Mouse (Mus musculus) limb, embryonic 13.5 days (tissue): ENCODE measurements around the gene Bicc1. TPM values are rescaled to one million over a fixed set of nuclear protein-coding genes. Genes with fewer than 3 reads are reported as not detected.
"Not testable (repeated sequence)": the region's sequence is repeated elsewhere in the genome, so short reads cannot be mapped to it uniquely, and the experiment has no call there.

Experiments used
- ATAC-seq: fragments of 200-750 bp; cut with Nextera tagmentation; 2 replicates; pipeline ENCODE4 v1.8.0; 2017; ENCODE audit warnings: low read depth, moderate number of reproducible peaks, moderate TSS enrichment; ENCODE audit not compliant: low FRiP score
- H3K27ac ChIP-seq: fragments of 300-500 bp; sonication (generic); 2 replicates; pipeline ENCODE4 v1.5.1; 2015; ENCODE audit warnings: inconsistent platforms, mild to moderate bottlenecking, moderate library complexity
- H3K27me3 ChIP-seq: fragments of 300-500 bp; sonication (generic); 2 replicates; pipeline ENCODE4 v1.6.1; 2015; ENCODE audit warnings: mild to moderate bottlenecking, inconsistent platforms
- H3K36me3 ChIP-seq: fragments of 300-500 bp; sonication (generic); 2 replicates; pipeline ENCODE4 v1.6.1; 2015; ENCODE audit warnings: inconsistent platforms, mild to moderate bottlenecking, moderate library complexity
- H3K4me1 ChIP-seq: fragments of 300-500 bp; sonication (generic); 2 replicates; pipeline ENCODE4 v1.6.1; 2015; ENCODE audit warnings: inconsistent platforms
- H3K4me2 ChIP-seq: fragments of 300-500 bp; sonication (generic); replicated peaks from 2 replicates; pipeline ENCODE4 v1.6.1; 2015; ENCODE audit warnings: inconsistent platforms, mild to moderate bottlenecking, moderate library complexity
- H3K4me3 ChIP-seq: fragments of 300-500 bp; sonication (generic); 2 replicates; pipeline ENCODE4 v1.5.1; 2015; ENCODE audit warnings: moderate library complexity, mild to moderate bottlenecking, inconsistent platforms
- H3K9ac ChIP-seq: fragments of 300-500 bp; sonication (generic); 2 replicates; pipeline ENCODE4 v1.6.1; 2015; ENCODE audit warnings: mild to moderate bottlenecking, inconsistent platforms
- H3K9me3 ChIP-seq: fragments of 300-500 bp; sonication (generic); 2 replicates; pipeline ENCODE4 v1.6.1; 2016; ENCODE audit warnings: inconsistent platforms
- WGBS: fragments of 180-500 bp; shearing (Covaris S2); methylation state at CpG from one replicate; pipeline ENCODE4 v1.1.7; 2015; 5-methylcytosine and 5-hydroxymethylcytosine counted together
- polyA plus RNA-seq: library from polyadenylated mRNA; unstranded; fragments of >200 nt; fragmentation: Nextera tagmentation; extraction: Ambion mirVana; gene quantifications from 2 replicates; pipeline ENCODE4 v1.2.1, GENCODE M21; 2015

Gene Bicc1
- polyA plus RNA-seq, 1 experiment from 2014 or later: 33.3 TPM

DNA sequence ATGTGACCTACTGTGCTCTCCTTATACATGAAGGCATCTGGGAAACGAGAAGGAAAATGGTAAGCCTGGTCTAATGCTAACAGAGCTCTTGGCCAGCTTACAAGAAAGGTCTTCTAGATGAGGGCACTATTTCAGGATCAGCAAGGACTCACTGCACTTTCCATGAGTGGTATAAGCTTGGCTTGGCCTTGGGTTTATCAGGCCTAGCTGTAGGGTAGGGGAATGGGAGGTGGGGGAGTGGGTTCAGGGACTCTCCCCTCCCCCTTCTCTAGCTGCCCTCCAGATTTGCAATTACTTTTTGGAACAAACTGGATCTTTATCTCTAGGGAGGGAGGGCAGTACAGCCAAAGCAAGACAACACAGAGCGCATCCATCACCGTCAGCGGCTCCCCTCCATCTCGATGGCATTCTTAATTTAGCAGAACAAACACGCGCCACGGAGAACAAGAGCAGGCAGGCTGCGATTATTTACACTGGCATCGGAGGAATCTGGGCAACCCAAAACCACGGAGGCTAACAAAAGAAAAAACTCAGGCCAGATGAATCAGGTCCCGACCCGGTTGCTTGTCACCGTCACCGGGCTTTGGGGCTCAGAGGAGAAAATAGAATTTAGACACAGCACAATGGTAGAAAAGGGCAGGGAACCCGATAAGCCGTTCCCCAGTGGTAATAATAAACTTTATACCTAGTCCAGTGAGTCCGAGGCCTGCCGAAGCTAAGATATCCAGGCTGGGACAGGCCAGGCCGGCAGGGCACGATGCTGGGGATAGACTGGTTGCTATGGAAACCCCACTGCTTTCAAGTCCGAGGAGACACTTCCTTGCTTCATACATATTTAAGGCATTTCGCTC, 210.0 kb downstream of the Bicc1 start:
- H3K4me2 ChIP-seq: no peak overlapping the region

GRCm38 (mm10) chr10:70948276-70948675, 211.2 kb downstream of the Bicc1 start:
- H3K9me3 ChIP-seq: no peaks in the 10 kb centered on the region
- H3K4me1 ChIP-seq: peaks cover 24% of the 10 kb centered on the region
- 86% methylated on average over 10 of the region's 10 CpGs for WGBS
- no peak for ATAC-seq
- no peak overlapping the region for H3K27ac ChIP-seq
- H3K9ac ChIP-seq: no peak overlapping the region
- peaks cover 47% of the 10 kb centered on the region for H3K36me3 ChIP-seq
- no peak overlapping the region for H3K4me2 ChIP-seq
- H3K27me3 ChIP-seq: 0 out of 2 replicates have a peak, but pooled peaks cover 3% of the 10 kb centered on the region
- no peak overlapping the region for H3K4me3 ChIP-seq

More for the DNA sequence above, 210.0 kb downstream of the Bicc1 start:
- peaks cover 43% of the 10 kb centered on the region for H3K36me3 ChIP-seq
- H3K9me3 ChIP-seq: no peaks in the 10 kb centered on the region
- 0 out of 2 replicates have a peak, but pooled peaks cover 3% of the 10 kb centered on the region for H3K27me3 ChIP-seq
- H3K27ac ChIP-seq: no peak overlapping the region
- peaks cover 24% of the 10 kb centered on the region for H3K4me1 ChIP-seq
- no peak; the same call in 1 of the 2 replicates for ATAC-seq
- WGBS: 41% methylated on average over 23 of the region's 23 CpGs
- no peak overlapping the region for H3K9ac ChIP-seq
- no peak overlapping the region for H3K4me3 ChIP-seq

DNA sequence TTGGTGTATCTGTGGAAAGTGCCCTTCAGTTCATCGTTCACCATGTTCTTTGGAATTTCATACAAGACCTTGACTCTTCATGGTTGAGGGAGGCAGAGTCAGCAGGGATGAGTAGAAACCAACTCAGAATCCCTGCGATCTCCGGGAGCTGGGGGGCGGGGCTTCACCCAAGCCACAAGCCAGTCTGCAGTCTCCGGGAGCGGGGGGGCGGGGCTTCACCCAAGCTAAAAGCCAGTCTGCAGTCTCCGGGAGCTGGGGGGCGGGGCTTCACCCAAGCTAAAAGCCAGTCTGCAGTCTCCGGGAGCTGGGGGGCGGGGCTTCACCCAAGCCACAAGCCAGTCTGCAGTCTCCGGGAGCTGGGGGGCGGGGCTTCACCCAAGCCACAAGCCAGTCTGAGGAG, 213.4 kb downstream of the Bicc1 start:
- not testable (repeated sequence) for H3K9ac ChIP-seq, H3K27me3 ChIP-seq, H3K4me3 ChIP-seq, H3K9me3 ChIP-seq, ATAC-seq, H3K4me2 ChIP-seq, H3K27ac ChIP-seq
- peaks cover 62% of the 10 kb centered on the region for H3K36me3 ChIP-seq
- WGBS: 87% methylated on average over 13 of the region's 13 CpGs
- 0 out of 2 replicates have a peak, but pooled peaks cover 11% of the 10 kb centered on the region for H3K4me1 ChIP-seq

GRCm38 (mm10) chr10:70945076-70945475, 214.4 kb downstream of the Bicc1 start:
- WGBS: 87% methylated on average over 12 of the region's 12 CpGs
- Histone ChIP-seq H3K27me3 (0 out of 2 replicates have a peak, but pooled peaks cover 3% of the 10 kb centered on the region), H3K4me3 (no peak overlapping the region), H3K9ac (no peak overlapping the region), H3K9me3 (no peaks in the 10 kb centered on the region), H3K4me1 (0 out of 2 replicates have a peak, but pooled peaks cover 9% of the 10 kb centered on the region), H3K27ac (no peak overlapping the region), H3K36me3 (peaks cover 69% of the 10 kb centered on the region), H3K4me2 (no peak overlapping the region)
- no peak for ATAC-seq

DNA sequence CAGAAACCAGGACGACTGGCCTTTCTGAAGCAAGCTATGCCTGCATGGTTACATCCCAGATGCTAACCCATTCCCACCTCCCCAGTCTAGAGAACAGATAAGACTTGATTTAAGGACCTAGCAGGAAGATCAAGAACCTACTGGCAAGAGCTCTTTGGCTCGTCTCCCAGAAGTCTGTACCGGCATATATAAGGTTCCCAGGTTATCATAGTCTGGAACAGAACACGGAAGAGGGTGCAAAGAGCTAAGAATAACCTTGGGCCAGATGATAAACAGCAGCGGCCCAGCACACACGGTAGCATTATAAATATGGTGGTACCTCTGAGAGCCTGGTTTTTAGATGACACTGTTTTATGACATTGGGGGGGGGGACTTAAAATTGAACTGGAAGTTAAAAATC, 217.9 kb downstream of the Bicc1 start:
- Histone ChIP-seq H3K4me3 (no peak overlapping the region), H3K9me3 (no peaks in the 10 kb centered on the region), H3K9ac (no peak overlapping the region), H3K27ac (no peak overlapping the region), H3K27me3 (no peaks in the 10 kb centered on the region), H3K4me2 (no peak overlapping the region), H3K4me1 (no peaks in the 10 kb centered on the region), H3K36me3 (peaks cover 89% of the 10 kb centered on the region)
- 82% methylated on average over 6 of the region's 6 CpGs for WGBS
- ATAC-seq: no peak

DNA sequence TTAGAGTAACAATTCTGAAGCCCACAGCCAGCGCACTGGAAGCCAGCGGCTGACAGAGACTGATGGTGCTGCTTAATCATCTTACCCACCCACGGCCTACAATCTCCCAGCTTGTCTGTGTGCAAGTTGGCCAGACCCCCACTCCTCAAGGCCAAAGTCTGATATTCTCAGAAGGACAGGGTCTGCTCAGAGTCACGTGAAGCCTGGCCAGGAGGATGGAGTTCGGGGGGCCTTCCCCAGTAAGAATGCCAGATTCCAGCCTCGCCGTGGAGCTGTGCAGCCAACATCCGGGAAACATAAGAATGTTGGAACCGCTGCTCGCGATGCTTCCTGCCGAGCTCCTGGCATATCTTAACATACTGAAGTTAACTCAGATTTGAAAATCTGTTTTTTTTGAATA, 219.7 kb downstream of the Bicc1 start:
- Histone ChIP-seq H3K27ac (no peak overlapping the region), H3K9me3 (no peaks in the 10 kb centered on the region), H3K4me3 (no peak overlapping the region), H3K36me3 (peaks cover 88% of the 10 kb centered on the region), H3K27me3 (no peaks in the 10 kb centered on the region), H3K4me2 (no peak overlapping the region), H3K4me1 (no peaks in the 10 kb centered on the region), H3K9ac (no peak overlapping the region)
- WGBS: 81% methylated on average over 12 of the region's 12 CpGs
- ATAC-seq: no peak

DNA sequence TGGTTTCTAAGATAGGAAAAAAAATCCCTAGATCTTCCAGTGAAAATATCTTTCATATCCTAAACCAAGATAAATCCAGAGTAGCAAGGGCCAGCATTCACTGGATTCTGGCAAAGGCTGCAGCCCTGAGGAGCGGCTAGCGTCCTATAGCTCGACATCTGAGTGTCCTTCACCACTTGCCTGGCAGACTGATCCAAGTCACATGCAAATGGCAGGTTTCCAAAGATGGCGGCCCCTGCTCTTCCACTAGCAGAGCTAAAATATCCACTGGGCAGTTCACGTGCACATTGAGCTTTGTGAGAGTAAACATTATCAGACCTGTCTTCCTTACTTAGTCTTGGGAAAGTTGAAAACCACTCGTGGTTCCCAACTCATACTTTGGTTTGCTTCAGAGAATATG, 222.1 kb downstream of the Bicc1 start:
- Histone ChIP-seq H3K27ac (no peak overlapping the region), H3K9ac (no peak overlapping the region), H3K27me3 (no peaks in the 10 kb centered on the region), H3K4me2 (no peak overlapping the region), H3K9me3 (no peaks in the 10 kb centered on the region), H3K4me3 (no peak overlapping the region), H3K36me3 (peaks cover 83% of the 10 kb centered on the region), H3K4me1 (no peaks in the 10 kb centered on the region)
- no peak for ATAC-seq
- WGBS: 91% methylated on average over 6 of the region's 6 CpGs

DNA sequence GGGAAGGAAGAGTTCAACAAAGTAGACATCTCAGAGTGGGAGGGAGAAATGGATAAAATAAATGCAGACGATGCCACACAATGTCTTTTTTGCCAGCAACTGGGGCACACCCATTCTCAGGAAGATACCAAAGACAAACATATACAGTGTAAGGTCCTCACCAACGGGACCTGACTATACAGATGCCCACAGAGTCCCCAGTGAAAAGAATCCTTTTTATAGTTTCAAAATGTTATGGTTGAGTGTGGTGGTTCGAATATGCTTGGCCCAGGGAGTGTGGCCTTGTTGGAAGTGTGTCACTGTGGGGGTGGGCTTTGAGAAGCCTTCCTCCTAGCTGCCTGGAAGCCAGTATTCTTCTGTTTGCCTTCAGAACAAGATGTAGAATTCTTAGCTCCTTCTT, 223.5 kb downstream of the Bicc1 start:
- no peaks in the 10 kb centered on the region for H3K4me1 ChIP-seq
- no peak overlapping the region for H3K4me2 ChIP-seq
- WGBS: 87% methylated on average over 3 of the region's 3 CpGs
- H3K9me3 ChIP-seq: no peaks in the 10 kb centered on the region
- H3K36me3 ChIP-seq: peaks cover 89% of the 10 kb centered on the region
- no peak overlapping the region for H3K9ac ChIP-seq
- no peak overlapping the region for H3K27ac ChIP-seq
- H3K27me3 ChIP-seq: no peaks in the 10 kb centered on the region
- no peak for ATAC-seq
- no peak overlapping the region for H3K4me3 ChIP-seq

- peaks cover 64% of the 10 kb centered on the region for H3K36me3 ChIP-seq
- H3K4me2 ChIP-seq: no peak overlapping the region
- ATAC-seq: no peak
- H3K27ac ChIP-seq: no peak overlapping the region
- 82% methylated on average over 4 of the region's 4 CpGs for whole genome bisulfite sequencing
- no peaks in the 10 kb centered on the region for H3K4me1 ChIP-seq
- no peaks in the 10 kb centered on the region for H3K27me3 ChIP-seq
- no peaks in the 10 kb centered on the region for H3K9me3 ChIP-seq
- H3K4me3 ChIP-seq: no peak overlapping the region
- H3K9ac ChIP-seq: no peak overlapping the region
These were observed 233.4 kb downstream of the Bicc1 start for GRCm38 (mm10) chr10:70926126-70926525.

DNA sequence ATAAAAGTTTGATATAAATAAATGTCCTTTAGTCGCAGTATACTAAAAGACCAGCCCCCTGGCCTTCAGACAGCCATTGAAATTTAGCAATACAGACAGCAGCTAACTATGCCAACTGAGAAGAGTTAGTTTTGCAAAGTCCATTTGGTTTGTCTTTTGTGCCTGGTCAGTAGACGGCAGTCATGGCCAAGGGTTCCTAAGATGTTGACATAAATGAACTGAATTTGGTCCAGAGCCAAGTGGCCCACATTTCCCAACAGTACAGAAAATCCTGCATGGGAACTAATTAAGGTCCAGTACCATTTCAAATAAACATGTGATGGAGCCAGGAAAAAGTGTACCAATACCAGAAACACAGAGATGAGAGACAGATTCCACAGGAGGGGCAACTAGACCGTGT, 235.2 kb downstream of the Bicc1 start:
- Histone ChIP-seq H3K4me2 (no peak overlapping the region), H3K4me1 (no peaks in the 10 kb centered on the region), H3K9ac (no peak overlapping the region), H3K4me3 (no peak overlapping the region), H3K36me3 (peaks cover 46% of the 10 kb centered on the region), H3K27ac (no peak overlapping the region), H3K9me3 (no peaks in the 10 kb centered on the region), H3K27me3 (no peaks in the 10 kb centered on the region)
- WGBS: 80% methylated on average over 3 of the region's 3 CpGs
- ATAC-seq: no peak

DNA sequence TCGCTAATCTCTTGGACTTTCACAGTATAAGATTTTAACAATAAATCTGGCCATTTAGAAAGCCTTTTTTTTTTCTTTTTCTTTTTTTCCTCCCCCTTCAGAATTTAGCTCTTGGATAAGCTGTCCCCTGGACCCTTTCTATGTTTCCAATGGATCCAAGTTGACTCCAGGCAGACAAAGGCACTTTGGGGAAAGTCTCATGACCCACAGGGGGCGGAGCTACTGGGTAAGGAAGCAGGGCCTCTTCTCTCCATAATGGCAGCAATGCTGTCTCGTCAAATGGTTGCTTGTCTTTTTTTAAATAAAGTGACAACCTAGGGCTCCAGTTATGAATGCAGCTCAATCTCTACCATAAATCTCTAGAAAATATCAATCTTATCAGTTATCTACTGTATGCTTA, 235.6 kb downstream of the Bicc1 start:
- Histone ChIP-seq H3K9ac (no peak overlapping the region), H3K9me3 (no peaks in the 10 kb centered on the region), H3K4me3 (no peak overlapping the region), H3K27me3 (no peaks in the 10 kb centered on the region), H3K36me3 (peaks cover 43% of the 10 kb centered on the region), H3K27ac (no peak overlapping the region), H3K4me1 (no peaks in the 10 kb centered on the region), H3K4me2 (no peak overlapping the region)
- ATAC-seq: no peak
- WGBS: 93% methylated on average over 3 of the region's 3 CpGs

- ATAC-seq: no peak
- Histone ChIP-seq H3K9me3 (no peaks in the 10 kb centered on the region), H3K4me1 (no peaks in the 10 kb centered on the region), H3K4me3 (no peak overlapping the region), H3K36me3 (peaks cover 32% of the 10 kb centered on the region), H3K9ac (no peak overlapping the region), H3K4me2 (no peak overlapping the region), H3K27me3 (no peaks in the 10 kb centered on the region), H3K27ac (no peak overlapping the region)
- WGBS: 86% methylated on average over 6 of the region's 6 CpGs
These were observed 238.0 kb downstream of the Bicc1 start for GRCm38 (mm10) chr10:70921481-70921880.

DNA sequence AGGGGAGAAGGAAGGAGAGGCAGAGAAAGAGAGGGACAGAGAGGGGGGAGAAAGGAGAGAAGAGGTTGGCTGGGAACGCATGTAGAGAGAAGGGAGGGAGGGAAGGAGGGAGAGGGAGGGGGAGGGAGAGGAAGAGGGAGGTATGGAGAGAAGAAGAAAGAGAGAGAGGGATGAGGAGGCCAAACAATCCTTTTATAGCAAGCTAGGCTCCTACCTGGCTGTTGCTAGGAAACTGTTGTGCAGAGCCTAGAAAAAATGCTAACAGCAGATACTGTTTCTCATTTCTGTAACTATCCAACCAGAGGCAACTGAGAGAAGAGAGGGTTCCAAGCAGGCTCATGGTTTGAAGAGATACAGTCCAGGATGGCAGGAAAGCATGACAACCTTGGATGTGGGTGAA, 239.6 kb downstream of the Bicc1 start:
- WGBS: 58% methylated on average over 1 of the region's 1 CpGs
- H3K27me3 ChIP-seq: no peaks in the 10 kb centered on the region
- no peak overlapping the region for H3K27ac ChIP-seq
- H3K4me1 ChIP-seq: no peaks in the 10 kb centered on the region
- no peak overlapping the region for H3K9ac ChIP-seq
- no peaks in the 10 kb centered on the region for H3K9me3 ChIP-seq
- no peak for ATAC-seq
- no peak overlapping the region for H3K4me3 ChIP-seq
- H3K36me3 ChIP-seq: peaks cover 20% of the 10 kb centered on the region
- H3K4me2 ChIP-seq: no peak overlapping the region
